15 mouse cellular contexts compared by ENCODE assay signal in the genomic region with DNA sequence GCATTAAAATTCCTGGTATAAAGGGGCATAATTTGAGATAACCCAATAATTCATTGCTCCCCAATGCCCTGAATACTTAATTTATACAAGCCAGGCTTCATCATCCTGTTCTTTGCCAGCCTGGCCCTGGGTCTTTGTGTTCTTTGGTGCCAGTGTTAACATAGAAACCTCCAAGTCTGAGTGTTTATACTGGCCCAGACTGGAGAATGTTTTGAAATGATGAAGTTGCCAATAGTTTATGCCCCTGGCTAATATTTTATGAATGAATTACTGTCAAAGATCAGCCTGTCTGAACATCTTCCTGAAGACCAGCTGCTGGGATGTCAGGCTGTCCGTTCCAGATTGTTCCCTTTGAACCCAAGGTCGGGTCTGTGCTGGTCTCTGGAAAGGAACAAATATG. TPM values are rescaled to one million over a fixed set of nuclear protein-coding genes. Genes with fewer than 3 reads are reported as not detected.
"Had no signal": no experiment of that assay in that cellular context is flagged by ENCODE, and none has a peak within 500 bp of the region (broad histone marks: within the 10 kb centered on the region; RNA-seq: fewer than 3 reads in every experiment).

No protein-coding gene starts in this region.

- DNase-seq: retina, postnatal 1 day; right cerebral cortex, adult 18-20 months; right cerebral cortex, postnatal 14 days; right cerebral cortex, postnatal 25 days; right cerebral cortex, postnatal 4 days; spleen, adult 18-20 months; thymus, adult 18-20 months; thymus, adult 2 months; thymus, postnatal 14 days; thymus, postnatal 25 days; thymus, postnatal 36 days; thymus, postnatal 4 days had no signal

RNA-seq across cellular contexts. Expression of a gene that starts 4.7 kb away (rescaled TPM):
- total RNA-seq: neutrophil, adult 5-6 weeks had no signal
- polyA plus RNA-seq: neural tube, embryonic 14.5 days; small intestine, adult 2 months had no signal
